Mouse (Mus musculus): ENCODE measurements around the gene Nsun5.

The Nsun5 gene

DNA sequence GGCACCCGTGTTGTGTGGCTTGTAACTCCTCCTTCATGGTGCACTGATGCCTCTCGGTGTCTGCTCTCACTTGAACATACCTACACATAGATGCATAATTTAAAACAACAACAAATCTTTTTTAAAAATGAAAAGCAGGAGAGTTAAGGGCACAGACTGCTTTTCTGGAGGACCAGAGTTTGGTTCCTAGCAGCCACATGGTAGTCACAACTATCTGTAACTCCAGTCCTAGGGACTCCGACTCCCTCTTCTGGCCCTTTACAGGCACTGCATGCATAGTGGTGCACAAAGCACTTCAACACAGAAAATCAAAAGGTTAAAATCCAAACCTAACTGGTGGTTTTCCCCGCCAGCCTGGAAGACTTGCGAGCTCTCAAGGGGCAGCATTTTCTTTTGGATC lies 3.8 kb downstream of the Nsun5 start:
- DNase-seq (ENCODE audit: low read depth), result peak; percentile 22

- DNase-seq (ENCODE audit: low read depth), result no peak
These were observed 5.4 kb downstream of the Nsun5 start for GRCm38 (mm10) chr5:135375167-135375566.

DNA sequence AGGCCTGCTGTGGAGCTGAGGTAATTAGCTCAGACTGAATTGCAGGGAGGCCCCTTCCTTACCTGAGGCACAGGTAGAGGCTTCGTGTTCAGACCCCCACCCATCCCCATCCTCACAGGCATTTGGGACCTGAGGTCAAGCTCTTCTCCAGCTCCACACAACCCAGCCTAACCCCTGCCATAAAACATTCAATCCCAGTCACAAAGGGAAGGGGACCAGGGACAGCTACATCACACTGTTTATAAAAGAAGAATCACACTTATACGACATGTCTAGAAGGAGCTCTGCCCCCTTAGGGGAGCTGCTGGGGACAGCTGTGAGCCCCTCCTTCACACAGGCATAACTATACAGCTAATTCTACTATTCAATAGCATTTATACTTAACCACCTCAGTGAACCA lies 6.6 kb downstream of the Nsun5 start:
- no peak for DNase-seq (ENCODE audit: low read depth)

DNA sequence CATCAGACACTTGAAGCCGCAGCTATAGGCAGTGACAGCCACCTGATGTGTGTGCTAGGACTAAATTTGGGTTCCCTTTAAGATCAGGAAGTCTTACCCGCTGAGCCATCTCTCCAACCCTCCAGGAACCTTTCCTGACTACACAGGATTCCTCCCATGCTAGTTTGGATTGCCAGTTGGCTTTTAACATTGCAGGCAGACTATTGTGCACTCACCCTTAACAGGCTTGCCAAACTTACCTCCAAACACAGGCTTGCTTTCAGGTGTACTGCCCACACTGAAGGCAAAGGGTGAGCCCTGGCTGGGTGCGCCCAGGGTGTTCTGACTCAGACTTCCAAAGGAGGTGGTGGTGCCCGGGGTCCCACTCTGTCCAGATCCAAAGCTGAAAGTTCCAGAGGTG lies 10.9 kb downstream of the Nsun5 start:
- no peak for DNase-seq (ENCODE audit: low read depth)

DNA sequence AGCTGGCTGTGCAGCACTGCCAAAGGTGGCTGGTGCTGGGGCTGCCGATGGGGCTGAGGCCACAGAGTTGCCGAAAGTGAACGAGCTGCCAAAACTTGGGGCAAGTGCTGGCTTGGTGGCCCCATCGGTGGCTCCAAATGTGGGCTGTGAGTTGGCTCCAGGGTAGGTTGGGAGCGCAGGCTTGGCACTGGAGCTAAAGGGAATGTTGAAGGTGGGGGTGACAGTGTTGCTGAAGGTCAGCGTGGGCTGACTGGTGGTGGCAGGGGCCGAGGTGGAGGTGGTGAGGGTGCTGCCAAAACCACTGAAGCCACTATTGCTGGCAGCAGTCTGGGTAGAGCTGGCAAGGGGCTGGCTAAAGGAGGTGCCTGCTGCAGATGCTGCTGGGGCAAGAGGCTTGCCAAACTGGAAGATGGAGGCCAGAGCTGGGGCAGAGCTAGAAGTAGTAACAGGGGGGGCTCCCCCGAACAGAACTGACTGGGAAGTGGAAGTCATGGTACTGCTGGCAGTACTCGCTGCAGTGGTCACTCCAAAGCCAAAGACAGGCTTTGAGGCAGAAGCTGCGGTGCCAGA lies 11.7 kb downstream of the Nsun5 start:
- no peak for DNase-seq (ENCODE audit: low read depth)

GRCm38 (mm10) chr5:135382746-135383145 lies 13.0 kb downstream of the Nsun5 start:
- no peak for DNase-seq (ENCODE audit: low read depth)

GRCm38 (mm10) chr5:135383771-135384170 lies 14.0 kb downstream of the Nsun5 start:
- DNase-seq (ENCODE audit: low read depth), result no peak

GRCm38 (mm10) chr5:135394004-135394823 lies 24.5 kb downstream of the Nsun5 start, which contains the start of gene Pom121:
TSS of gene Pom121 (minus strand) at chr5:135394546.
- peak; percentile 93 for DNase-seq (ENCODE audit: low read depth)

DNA sequence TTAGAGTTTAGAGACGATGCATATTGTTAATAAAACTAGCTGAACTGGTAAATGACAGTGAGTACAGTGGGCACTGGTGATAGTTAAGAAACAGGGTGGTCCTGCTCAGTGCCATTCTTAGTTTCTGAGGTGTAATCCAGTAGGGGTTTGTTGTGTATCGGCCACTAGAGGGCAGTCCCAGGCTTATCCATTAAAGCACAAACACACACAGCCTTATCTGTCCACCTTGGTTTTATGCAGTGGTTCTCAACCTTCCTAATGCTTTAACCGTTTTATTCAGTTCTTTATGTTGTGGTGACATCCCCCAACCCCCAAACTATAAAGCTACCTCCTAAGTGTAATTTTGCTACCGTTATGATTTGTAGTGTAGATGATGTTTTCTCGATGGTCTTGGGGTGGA lies 26.1 kb downstream of the Nsun5 start:
- DNase-seq (ENCODE audit: low read depth), result peak; percentile 78

DNA sequence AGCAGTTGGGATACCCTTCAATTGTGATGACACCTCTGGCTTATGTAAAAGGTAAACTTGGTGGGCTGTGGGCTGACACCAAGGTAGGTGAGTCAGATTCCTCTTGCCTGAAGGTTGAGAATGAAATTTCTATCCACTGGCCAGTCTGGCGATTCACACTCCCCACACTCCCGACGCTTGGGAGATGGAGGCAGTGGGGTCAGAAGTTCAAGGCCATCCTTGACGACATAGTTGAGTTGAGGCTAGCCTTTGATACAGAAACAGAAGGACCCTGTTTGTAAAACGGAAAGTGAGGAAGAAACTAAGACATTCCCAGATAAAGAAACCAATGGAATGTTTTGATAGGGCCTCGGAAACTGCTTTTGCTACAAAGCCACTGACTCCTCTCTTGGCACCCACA lies 29.6 kb downstream of the Nsun5 start:
- DNase-seq (ENCODE audit: low read depth), result no peak

GRCm38 (mm10) chr5:135400244-135400643 lies 30.5 kb downstream of the Nsun5 start:
- DNase-seq (ENCODE audit: low read depth), result peak; percentile 84

GRCm38 (mm10) chr5:135404623-135405022 lies 34.9 kb downstream of the Nsun5 start:
- DNase-seq (ENCODE audit: low read depth), result no peak

- no peak for DNase-seq (ENCODE audit: low read depth)
These were observed 35.7 kb downstream of the Nsun5 start for GRCm38 (mm10) chr5:135405437-135405836.

DNA sequence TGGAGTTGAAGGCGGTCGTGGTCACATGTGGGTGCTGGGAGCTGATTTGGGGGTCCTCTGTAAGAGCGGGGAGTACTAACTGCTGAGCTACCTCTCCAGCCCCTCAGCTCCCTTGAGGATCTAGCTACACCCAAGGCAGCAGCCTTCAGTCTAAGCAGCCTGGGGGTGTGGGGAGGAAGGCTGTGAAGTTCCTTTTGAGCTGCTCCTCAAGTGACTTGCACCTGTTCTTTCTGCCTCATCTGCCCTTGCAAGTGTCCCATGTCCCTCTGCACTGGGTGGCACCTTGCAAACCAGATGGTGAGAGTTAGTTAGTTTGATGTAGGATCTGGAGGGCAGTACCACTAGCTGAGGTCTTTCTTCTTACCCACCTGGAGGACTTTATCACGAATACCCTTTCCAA lies 38.4 kb downstream of the Nsun5 start:
- no peak for DNase-seq (ENCODE audit: low read depth)

- DNase-seq (ENCODE audit: low read depth), result no peak
These were observed 40.5 kb downstream of the Nsun5 start for GRCm38 (mm10) chr5:135410266-135410665.

All from induced T-regulatory cell, adult 2 months (primary cell).